Mouse (Mus musculus): ENCODE results near the gene Pfdn4. TPM values are rescaled to one million over a fixed set of nuclear protein-coding genes. Genes with fewer than 3 reads are reported as not detected.

Gene Pfdn4
- polyA plus RNA-seq, 1 experiment from 2014 or later: 61.3 TPM

GRCm38 (mm10) chr2:170547526-170547925, 51.3 kb downstream of the Pfdn4 start:
- no peaks in the 10 kb centered on the region for H3K4me1 ChIP-seq (ENCODE audit: control insufficient read depth, insufficient read depth, low read length)
- no peak overlapping the region for H3K9ac ChIP-seq (ENCODE audit: low read depth, low read length)
- H3K27ac ChIP-seq (ENCODE audit: low read depth, low read length): no peak overlapping the region
- no peak overlapping the region for H3K4me2 ChIP-seq
- H3K36me3 ChIP-seq (ENCODE audit: control insufficient read depth, insufficient read depth, low read length): no peaks in the 10 kb centered on the region
- H3K27me3 ChIP-seq (ENCODE audit: control insufficient read depth, insufficient read depth, low read length): no peaks in the 10 kb centered on the region
- no peak overlapping the region for H3K4me3 ChIP-seq (ENCODE audit: low read depth, low read length)
- no peak for ATAC-seq (replicated peaks; ENCODE audit: insufficient number of reproducible peaks, low FRiP score, low TSS enrichment)
- H3K9me3 ChIP-seq (replicated peaks; ENCODE audit: control insufficient read depth, low read length): no peaks in the 10 kb centered on the region
- WGBS (ENCODE audit: insufficient replicate concordance): 15% methylated on average over 6 of the region's 6 CpGs

- no peak for ATAC-seq (replicated peaks; ENCODE audit: insufficient number of reproducible peaks, low FRiP score, low TSS enrichment)
- Histone ChIP-seq H3K27me3 (ENCODE audit: control insufficient read depth, insufficient read depth, low read length) (no peaks in the 10 kb centered on the region), H3K4me1 (ENCODE audit: control insufficient read depth, insufficient read depth, low read length) (no peaks in the 10 kb centered on the region), H3K4me3 (ENCODE audit: low read depth, low read length) (no peak overlapping the region), H3K27ac (ENCODE audit: low read depth, low read length) (no peak overlapping the region), H3K9me3 (replicated peaks; ENCODE audit: control insufficient read depth, low read length) (no peaks in the 10 kb centered on the region), H3K9ac (ENCODE audit: low read depth, low read length) (no peak overlapping the region; the same call in 1 of the 2 replicates), H3K4me2 (no peak overlapping the region), H3K36me3 (ENCODE audit: control insufficient read depth, insufficient read depth, low read length) (no peaks in the 10 kb centered on the region)
- 47% methylated on average over 4 of the region's 4 CpGs for WGBS (ENCODE audit: insufficient replicate concordance)
These were observed 51.8 kb downstream of the Pfdn4 start for GRCm38 (mm10) chr2:170548046-170548445.

- Histone ChIP-seq H3K27me3 (ENCODE audit: control insufficient read depth, insufficient read depth, low read length) (no peaks in the 10 kb centered on the region), H3K36me3 (ENCODE audit: control insufficient read depth, insufficient read depth, low read length) (no peaks in the 10 kb centered on the region), H3K4me2 (no peak overlapping the region), H3K27ac (ENCODE audit: low read depth, low read length) (no peak overlapping the region), H3K4me3 (ENCODE audit: low read depth, low read length) (no peak overlapping the region), H3K9me3 (replicated peaks; ENCODE audit: control insufficient read depth, low read length) (no peaks in the 10 kb centered on the region), H3K4me1 (ENCODE audit: control insufficient read depth, insufficient read depth, low read length) (no peaks in the 10 kb centered on the region), H3K9ac (ENCODE audit: low read depth, low read length) (no peak overlapping the region)
- ATAC-seq (replicated peaks; ENCODE audit: insufficient number of reproducible peaks, low FRiP score, low TSS enrichment): no peak
- 79% methylated on average over 2 of the region's 2 CpGs for WGBS (ENCODE audit: insufficient replicate concordance)
These were observed 52.9 kb downstream of the Pfdn4 start for GRCm38 (mm10) chr2:170549146-170549545.

- Histone ChIP-seq H3K9ac (ENCODE audit: low read depth, low read length) (no peak overlapping the region), H3K4me2 (no peak overlapping the region), H3K4me1 (ENCODE audit: control insufficient read depth, insufficient read depth, low read length) (no peaks in the 10 kb centered on the region), H3K27ac (ENCODE audit: low read depth, low read length) (no peak overlapping the region), H3K27me3 (ENCODE audit: control insufficient read depth, insufficient read depth, low read length) (no peaks in the 10 kb centered on the region), H3K36me3 (ENCODE audit: control insufficient read depth, insufficient read depth, low read length) (no peaks in the 10 kb centered on the region), H3K9me3 (replicated peaks; ENCODE audit: control insufficient read depth, low read length) (no peaks in the 10 kb centered on the region), H3K4me3 (ENCODE audit: low read depth, low read length) (no peak overlapping the region)
- 50% methylated on average over 5 of the region's 5 CpGs for WGBS (ENCODE audit: insufficient replicate concordance)
- ATAC-seq (replicated peaks; ENCODE audit: insufficient number of reproducible peaks, low FRiP score, low TSS enrichment): no peak
These were observed 54.0 kb downstream of the Pfdn4 start for GRCm38 (mm10) chr2:170550240-170550639.

GRCm38 (mm10) chr2:170552088-170552487, 55.9 kb downstream of the Pfdn4 start:
- Histone ChIP-seq H3K4me3 (ENCODE audit: low read depth, low read length) (no peak overlapping the region), H3K27me3 (ENCODE audit: control insufficient read depth, insufficient read depth, low read length) (no peaks in the 10 kb centered on the region), H3K27ac (ENCODE audit: low read depth, low read length) (no peak overlapping the region), H3K4me2 (no peak overlapping the region), H3K9ac (ENCODE audit: low read depth, low read length) (no peak overlapping the region), H3K4me1 (ENCODE audit: control insufficient read depth, insufficient read depth, low read length) (no peaks in the 10 kb centered on the region), H3K36me3 (ENCODE audit: control insufficient read depth, insufficient read depth, low read length) (no peaks in the 10 kb centered on the region), H3K9me3 (replicated peaks; ENCODE audit: control insufficient read depth, low read length) (no peaks in the 10 kb centered on the region)
- ATAC-seq (replicated peaks; ENCODE audit: insufficient number of reproducible peaks, low FRiP score, low TSS enrichment): no peak
- WGBS (ENCODE audit: insufficient replicate concordance): 70% methylated on average over 7 of the region's 7 CpGs

- 78% methylated on average over 15 of the region's 15 CpGs for WGBS (ENCODE audit: insufficient replicate concordance)
- H3K27ac ChIP-seq (ENCODE audit: low read depth, low read length): no peak overlapping the region
- no peak for ATAC-seq (replicated peaks; ENCODE audit: insufficient number of reproducible peaks, low FRiP score, low TSS enrichment)
- H3K4me3 ChIP-seq (ENCODE audit: low read depth, low read length): no peak overlapping the region
- H3K4me2 ChIP-seq: no peak overlapping the region
- no peaks in the 10 kb centered on the region for H3K36me3 ChIP-seq (ENCODE audit: control insufficient read depth, insufficient read depth, low read length)
- no peaks in the 10 kb centered on the region for H3K9me3 ChIP-seq (replicated peaks; ENCODE audit: control insufficient read depth, low read length)
- H3K27me3 ChIP-seq (ENCODE audit: control insufficient read depth, insufficient read depth, low read length): no peaks in the 10 kb centered on the region
- H3K4me1 ChIP-seq (ENCODE audit: control insufficient read depth, insufficient read depth, low read length): no peaks in the 10 kb centered on the region
- H3K9ac ChIP-seq (ENCODE audit: low read depth, low read length): no peak overlapping the region
These were observed 68.0 kb downstream of the Pfdn4 start for GRCm38 (mm10) chr2:170563956-170564855.

- Histone ChIP-seq H3K9me3 (replicated peaks; ENCODE audit: control insufficient read depth, low read length) (no peaks in the 10 kb centered on the region), H3K4me1 (ENCODE audit: control insufficient read depth, insufficient read depth, low read length) (no peaks in the 10 kb centered on the region), H3K27me3 (ENCODE audit: control insufficient read depth, insufficient read depth, low read length) (no peaks in the 10 kb centered on the region), H3K4me3 (ENCODE audit: low read depth, low read length) (no peak overlapping the region), H3K4me2 (no peak overlapping the region), H3K9ac (ENCODE audit: low read depth, low read length) (no peak overlapping the region), H3K36me3 (ENCODE audit: control insufficient read depth, insufficient read depth, low read length) (no peaks in the 10 kb centered on the region), H3K27ac (ENCODE audit: low read depth, low read length) (no peak overlapping the region)
- WGBS (ENCODE audit: insufficient replicate concordance): 90% methylated on average over 8 of the region's 8 CpGs
- ATAC-seq (replicated peaks; ENCODE audit: insufficient number of reproducible peaks, low FRiP score, low TSS enrichment): no peak
These were observed 68.8 kb downstream of the Pfdn4 start for GRCm38 (mm10) chr2:170564995-170565394.
